Mouse (Mus musculus): ENCODE measurements at regions not wholly inside any gene's neighbourhood (a gene's known extent, or its start where the extent isn't known, plus 50 kb on each side); places are given as distances from the start of the nearest gene placed in this dataset.
A peak's percentile ranks its signal among the peaks of the same experiment; 100 is the strongest.

DNA sequence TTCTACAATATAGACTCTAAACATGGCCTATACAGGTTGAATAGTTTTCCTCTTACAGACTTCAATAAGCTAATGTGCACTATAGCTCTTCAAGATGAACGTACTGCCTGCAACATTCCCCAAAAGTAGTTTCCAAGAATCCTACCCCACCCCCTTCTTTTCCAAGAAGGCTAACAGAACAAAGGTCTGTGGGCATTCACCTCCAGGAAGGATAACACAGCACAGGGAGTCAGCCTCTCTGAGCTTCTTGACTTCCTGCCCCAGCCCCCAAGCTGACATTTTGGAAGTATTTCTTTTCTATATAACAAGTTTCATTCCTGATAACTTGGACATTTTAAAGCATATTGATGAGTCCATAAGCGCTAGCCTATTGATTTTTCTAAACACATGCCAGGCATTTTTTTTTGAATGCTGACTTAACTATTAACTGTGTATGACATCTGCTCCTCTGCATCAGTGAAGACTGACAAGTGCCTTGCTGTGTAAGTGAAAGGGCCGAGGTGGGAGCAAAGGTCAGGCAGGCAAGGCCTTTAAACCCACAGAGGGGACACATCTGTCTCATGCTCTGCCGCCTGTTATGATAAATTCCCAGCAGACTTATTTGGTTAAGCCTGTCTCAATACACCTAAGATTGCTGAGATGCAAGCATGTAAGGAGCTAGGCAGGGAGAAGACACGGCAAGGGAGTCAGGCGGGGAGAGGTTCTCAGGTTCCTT lies 93.8 kb upstream of the Rnaseh2b start:
- 23% methylated on average over 6 of the region's 6 CpGs for WGBS
- H3K9ac ChIP-seq (replicated peaks; ENCODE audit: low read length): no peak overlapping the region
- no peak overlapping the region for H3K4me2 ChIP-seq (ENCODE audit: low read depth, low read length)
- no peak overlapping the region for H3K27ac ChIP-seq (replicated peaks; ENCODE audit: low read depth, low read length)
- H3K27me3 ChIP-seq (ENCODE audit: control insufficient read depth, insufficient read depth, low read length): no peaks in the 10 kb centered on the region
- DNase-seq (ENCODE audit: low spot score) (peak; percentile 1), ATAC-seq (replicated peaks; ENCODE audit: insufficient number of reproducible peaks, low FRiP score, low TSS enrichment, low read depth) (no peak)
- H3K4me3 ChIP-seq (ENCODE audit: low read depth, low read length): no peak overlapping the region
- no peaks in the 10 kb centered on the region for H3K9me3 ChIP-seq (replicated peaks; ENCODE audit: control insufficient read depth, low read length)
- no peaks in the 10 kb centered on the region for H3K36me3 ChIP-seq (replicated peaks; ENCODE audit: control insufficient read depth, insufficient read depth, low read depth, low read length)
- H3K4me1 ChIP-seq (ENCODE audit: control insufficient read depth, insufficient read depth, low read length): no peaks in the 10 kb centered on the region

- no peak for ATAC-seq (replicated peaks; ENCODE audit: insufficient number of reproducible peaks, low FRiP score, low TSS enrichment, low read depth)
- Histone ChIP-seq H3K4me1 (ENCODE audit: control insufficient read depth, insufficient read depth, low read length) (no peaks in the 10 kb centered on the region), H3K9ac (replicated peaks; ENCODE audit: low read length) (no peak overlapping the region), H3K27ac (replicated peaks; ENCODE audit: low read depth, low read length) (no peak overlapping the region), H3K9me3 (replicated peaks; ENCODE audit: control insufficient read depth, low read length) (no peaks in the 10 kb centered on the region), H3K27me3 (ENCODE audit: control insufficient read depth, insufficient read depth, low read length) (no peaks in the 10 kb centered on the region), H3K4me3 (ENCODE audit: low read depth, low read length) (no peak overlapping the region), H3K36me3 (replicated peaks; ENCODE audit: control insufficient read depth, insufficient read depth, low read depth, low read length) (no peaks in the 10 kb centered on the region), H3K4me2 (ENCODE audit: low read depth, low read length) (no peak overlapping the region)
- no peak for DNase-seq (ENCODE audit: low spot score)
- WGBS: 74% methylated on average over 1 of the region's 1 CpGs
These were observed 77.3 kb upstream of the Rnaseh2b start for GRCm38 (mm10) chr14:62215071-62215470.

- Histone ChIP-seq H3K9me3 (replicated peaks; ENCODE audit: control insufficient read depth, low read length) (no peaks in the 10 kb centered on the region), H3K9ac (replicated peaks; ENCODE audit: low read length) (no peak overlapping the region), H3K36me3 (replicated peaks; ENCODE audit: control insufficient read depth, insufficient read depth, low read depth, low read length) (no peaks in the 10 kb centered on the region), H3K4me2 (ENCODE audit: low read depth, low read length) (no peak overlapping the region), H3K4me3 (ENCODE audit: low read depth, low read length) (no peak overlapping the region), H3K4me1 (ENCODE audit: control insufficient read depth, insufficient read depth, low read length) (no peaks in the 10 kb centered on the region), H3K27ac (replicated peaks; ENCODE audit: low read depth, low read length) (no peak overlapping the region), H3K27me3 (ENCODE audit: control insufficient read depth, insufficient read depth, low read length) (no peaks in the 10 kb centered on the region)
- ATAC-seq (replicated peaks; ENCODE audit: insufficient number of reproducible peaks, low FRiP score, low TSS enrichment, low read depth): no peak
- 90% methylated on average over 1 of the region's 1 CpGs for WGBS
- DNase-seq (ENCODE audit: low spot score): no peak
These were observed 75.4 kb upstream of the Rnaseh2b start for GRCm38 (mm10) chr14:62216995-62217394.

GRCm38 (mm10) chr14:62217971-62218370 lies 74.4 kb upstream of the Rnaseh2b start:
- no peak for DNase-seq (ENCODE audit: low spot score)
- Histone ChIP-seq H3K4me1 (ENCODE audit: control insufficient read depth, insufficient read depth, low read length) (no peaks in the 10 kb centered on the region), H3K4me2 (ENCODE audit: low read depth, low read length) (no peak overlapping the region), H3K9ac (replicated peaks; ENCODE audit: low read length) (no peak overlapping the region), H3K9me3 (replicated peaks; ENCODE audit: control insufficient read depth, low read length) (no peaks in the 10 kb centered on the region), H3K36me3 (replicated peaks; ENCODE audit: control insufficient read depth, insufficient read depth, low read depth, low read length) (no peaks in the 10 kb centered on the region), H3K4me3 (ENCODE audit: low read depth, low read length) (no peak overlapping the region), H3K27ac (replicated peaks; ENCODE audit: low read depth, low read length) (no peak overlapping the region), H3K27me3 (ENCODE audit: control insufficient read depth, insufficient read depth, low read length) (no peaks in the 10 kb centered on the region)
- WGBS: 72% methylated on average over 2 of the region's 2 CpGs
- ATAC-seq (replicated peaks; ENCODE audit: insufficient number of reproducible peaks, low FRiP score, low TSS enrichment, low read depth): no peak

GRCm38 (mm10) chr14:62218716-62219115 lies 73.7 kb upstream of the Rnaseh2b start:
- Histone ChIP-seq H3K4me2 (ENCODE audit: low read depth, low read length) (no peak overlapping the region), H3K4me3 (ENCODE audit: low read depth, low read length) (no peak overlapping the region), H3K27ac (replicated peaks; ENCODE audit: low read depth, low read length) (no peak overlapping the region), H3K9ac (replicated peaks; ENCODE audit: low read length) (no peak overlapping the region), H3K36me3 (replicated peaks; ENCODE audit: control insufficient read depth, insufficient read depth, low read depth, low read length) (no peaks in the 10 kb centered on the region), H3K4me1 (ENCODE audit: control insufficient read depth, insufficient read depth, low read length) (no peaks in the 10 kb centered on the region), H3K27me3 (ENCODE audit: control insufficient read depth, insufficient read depth, low read length) (no peaks in the 10 kb centered on the region), H3K9me3 (replicated peaks; ENCODE audit: control insufficient read depth, low read length) (no peaks in the 10 kb centered on the region)
- WGBS: 45% methylated on average over 2 of the region's 2 CpGs
- DNase-seq (ENCODE audit: low spot score): no peak
- no peak for ATAC-seq (replicated peaks; ENCODE audit: insufficient number of reproducible peaks, low FRiP score, low TSS enrichment, low read depth)

- H3K36me3 ChIP-seq (replicated peaks; ENCODE audit: control insufficient read depth, insufficient read depth, low read depth, low read length): no peaks in the 10 kb centered on the region
- H3K4me3 ChIP-seq (ENCODE audit: low read depth, low read length): no peak overlapping the region
- no peaks in the 10 kb centered on the region for H3K9me3 ChIP-seq (replicated peaks; ENCODE audit: control insufficient read depth, low read length)
- H3K27ac ChIP-seq (replicated peaks; ENCODE audit: low read depth, low read length): no peak overlapping the region
- H3K9ac ChIP-seq (replicated peaks; ENCODE audit: low read length): no peak overlapping the region
- H3K4me2 ChIP-seq (ENCODE audit: low read depth, low read length): no peak overlapping the region
- 92% methylated on average over 4 of the region's 4 CpGs for WGBS
- no peaks in the 10 kb centered on the region for H3K4me1 ChIP-seq (ENCODE audit: control insufficient read depth, insufficient read depth, low read length)
- no peaks in the 10 kb centered on the region for H3K27me3 ChIP-seq (ENCODE audit: control insufficient read depth, insufficient read depth, low read length)
- ATAC-seq (replicated peaks; ENCODE audit: insufficient number of reproducible peaks, low FRiP score, low TSS enrichment, low read depth) (no peak), DNase-seq (ENCODE audit: low spot score) (no peak)
These were observed 71.6 kb upstream of the Rnaseh2b start for GRCm38 (mm10) chr14:62220770-62221169.

Data from embryonic facial prominence, embryonic 11.5 days (tissue).